Mouse (Mus musculus) forelimb bud, embryonic 11.5 days (tissue): ENCODE data around the gene Gm3115.
"Not testable (repeated sequence)": the region's sequence is repeated elsewhere in the genome, so short reads cannot be mapped to it uniquely, and the experiment has no call there.

Experiments
- DNase-seq: peaks from one replicate; pipeline ENCODE4 v3.0.0-alpha.2; 2012; ENCODE audit warnings: low read depth, low spot score

The Gm3115 gene

GRCm38 (mm10) chr14:4083820-4084219 lies at the start of gene Gm3115:
Gene Gm3115 (plus strand): TSS chr14:4084120.
- DNase-seq: not testable (repeated sequence)

- DNase-seq: peak; percentile 12
Measured at GRCm38 (mm10) chr14:4110426-4110825, 26.5 kb downstream of the Gm3115 start, which contains the start of gene Gm8108. Gene Gm8108 (plus strand): TSS chr14:4110526.

GRCm38 (mm10) chr14:4141646-4142045 lies 57.7 kb downstream of the Gm3115 start:
- not testable (repeated sequence) for DNase-seq
